Mouse (Mus musculus) heart, embryonic 15.5 days (tissue): ENCODE data around the gene Stk17b. TPM values are rescaled to one million over a fixed set of nuclear protein-coding genes. Genes with fewer than 3 reads are reported as not detected.
"Not testable (repeated sequence)": the region's sequence is repeated elsewhere in the genome, so short reads cannot be mapped to it uniquely, and the experiment has no call there.

Experiments
- ATAC-seq: fragments of 200-750 bp; cut with Nextera tagmentation; replicated peaks from 2 replicates; pipeline ENCODE4 v1.8.0; 2017; ENCODE audit warnings: low read depth, moderate TSS enrichment; ENCODE audit not compliant: insufficient number of reproducible peaks, insufficient read depth, low FRiP score
- H3K27ac ChIP-seq: fragments of 300-500 bp; sonication (generic); 2 replicates; pipeline ENCODE4 v1.5.1; 2015; ENCODE audit warnings: mild to moderate bottlenecking, inconsistent platforms
- H3K27me3 ChIP-seq: fragments of 300-500 bp; sonication (generic); 2 replicates; pipeline ENCODE4 v1.6.1; 2015; ENCODE audit warnings: inconsistent platforms
- H3K36me3 ChIP-seq: fragments of 300-500 bp; sonication (generic); 2 replicates; pipeline ENCODE4 v1.6.1; 2015; ENCODE audit warnings: mild to moderate bottlenecking, inconsistent platforms
- H3K4me1 ChIP-seq: fragments of 300-500 bp; sonication (generic); replicated peaks from 2 replicates; pipeline ENCODE4 v1.6.1; 2015; ENCODE audit warnings: inconsistent platforms
- H3K4me2 ChIP-seq: fragments of 300-500 bp; sonication (generic); 2 replicates; pipeline ENCODE4 v1.6.1; 2015; ENCODE audit warnings: inconsistent platforms, mild to moderate bottlenecking, moderate library complexity
- H3K4me3 ChIP-seq: fragments of 300-500 bp; sonication (generic); 2 replicates; pipeline ENCODE4 v1.5.1; 2015; ENCODE audit warnings: mild to moderate bottlenecking, inconsistent platforms
- H3K9ac ChIP-seq: fragments of 300-500 bp; sonication (generic); 2 replicates; pipeline ENCODE4 v1.6.1; 2015; ENCODE audit warnings: mild to moderate bottlenecking, inconsistent platforms
- H3K9me3 ChIP-seq: fragments of 300-500 bp; sonication (generic); replicated peaks from 2 replicates; pipeline ENCODE4 v1.6.1; 2016; ENCODE audit warnings: inconsistent platforms
- WGBS: fragments of 180-500 bp; shearing (Covaris S2); methylation state at CpG from one replicate; pipeline ENCODE4 v1.1.7; 2015; ENCODE audit warnings: mixed read lengths; 5-methylcytosine and 5-hydroxymethylcytosine counted together
- polyA plus RNA-seq: library from polyadenylated mRNA; unstranded; fragments of >200 nt; fragmentation: Nextera tagmentation; extraction: Ambion mirVana; gene quantifications from 2 replicates; pipeline ENCODE4 v1.2.1, GENCODE M21; 2015

Gene Stk17b
- polyA plus RNA-seq, 1 experiment from 2014 or later: 15.5 TPM

DNA sequence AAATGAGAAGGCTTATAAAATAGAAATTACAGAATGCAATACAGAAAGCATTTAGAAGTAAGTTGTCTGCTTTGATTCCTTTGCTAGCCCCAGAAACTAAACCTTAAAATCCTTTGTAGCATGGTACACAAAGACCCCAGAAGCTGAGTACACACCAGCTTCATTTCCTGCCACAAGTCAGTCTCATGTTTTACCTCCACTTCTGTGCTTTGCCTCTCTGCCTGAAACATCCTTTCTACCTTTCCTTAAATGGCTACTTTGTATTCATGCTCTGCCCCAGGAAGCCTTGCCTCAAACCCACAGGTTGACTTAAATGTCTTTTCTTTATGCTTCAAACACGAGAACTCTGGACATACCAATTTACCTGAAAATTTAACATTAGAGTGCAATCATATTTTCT, 3.7 kb downstream of the Stk17b start:
- no peaks in the 10 kb centered on the region for H3K36me3 ChIP-seq
- no peak overlapping the region for H3K4me3 ChIP-seq
- H3K4me2 ChIP-seq: no peak overlapping the region
- no peak for ATAC-seq
- no peaks in the 10 kb centered on the region for H3K9me3 ChIP-seq
- peaks cover 2% of the 10 kb centered on the region; the same call in 1 of the 2 replicates for H3K4me1 ChIP-seq
- no peak overlapping the region for H3K9ac ChIP-seq
- H3K27ac ChIP-seq: no peak overlapping the region
- WGBS: 89% methylated on average over 1 of the region's 1 CpGs
- no peaks in the 10 kb centered on the region for H3K27me3 ChIP-seq

GRCm38 (mm10) chr1:53776176-53776905, 8.7 kb downstream of the Stk17b start:
- Histone ChIP-seq H3K4me2 (no peak overlapping the region), H3K36me3 (no peaks in the 10 kb centered on the region), H3K9ac (no peak overlapping the region), H3K27ac (no peak overlapping the region), H3K27me3 (no peaks in the 10 kb centered on the region), H3K9me3 (no peaks in the 10 kb centered on the region), H3K4me1 (0 out of 2 replicates have a peak, but pooled peaks cover 2% of the 10 kb centered on the region), H3K4me3 (no peak overlapping the region)
- no peak for ATAC-seq
- WGBS: 70% methylated on average over 7 of the region's 7 CpGs

GRCm38 (mm10) chr1:53775545-53775944, 9.5 kb downstream of the Stk17b start:
- Histone ChIP-seq H3K4me3 (no peak overlapping the region), H3K9me3 (no peaks in the 10 kb centered on the region), H3K27me3 (no peaks in the 10 kb centered on the region), H3K4me1 (0 out of 2 replicates have a peak, but pooled peaks cover 2% of the 10 kb centered on the region), H3K4me2 (no peak overlapping the region), H3K27ac (no peak overlapping the region), H3K36me3 (no peaks in the 10 kb centered on the region), H3K9ac (no peak overlapping the region)
- WGBS: 90% methylated on average over 2 of the region's 2 CpGs
- ATAC-seq: no peak

DNA sequence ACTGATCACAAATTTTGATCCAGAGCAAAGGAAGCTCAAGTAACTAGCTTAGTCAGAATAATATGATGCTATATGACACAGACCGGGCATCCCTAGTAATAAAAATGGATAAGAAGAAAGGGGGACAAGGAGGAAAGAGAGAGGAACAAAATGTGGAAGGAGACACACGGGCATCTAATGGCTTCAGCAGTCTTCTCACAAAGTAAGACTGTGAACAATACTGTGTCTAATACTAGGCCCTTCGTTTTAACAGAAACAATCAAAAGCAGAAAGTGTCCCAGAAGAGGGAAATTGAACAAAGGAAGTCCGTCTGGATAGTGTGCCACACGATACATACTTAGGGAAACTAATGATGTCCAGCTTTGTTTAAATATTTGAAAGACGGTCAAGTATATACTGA, 10.0 kb downstream of the Stk17b start:
- no peak overlapping the region for H3K4me3 ChIP-seq
- 83% methylated on average over 6 of the region's 6 CpGs for WGBS
- H3K27me3 ChIP-seq: no peaks in the 10 kb centered on the region
- H3K27ac ChIP-seq: no peak overlapping the region
- no peaks in the 10 kb centered on the region for H3K36me3 ChIP-seq
- no peaks in the 10 kb centered on the region for H3K9me3 ChIP-seq
- no peak for ATAC-seq
- H3K9ac ChIP-seq: no peak overlapping the region
- H3K4me2 ChIP-seq: no peak overlapping the region
- H3K4me1 ChIP-seq: 0 out of 2 replicates have a peak, but pooled peaks cover 2% of the 10 kb centered on the region

GRCm38 (mm10) chr1:53774571-53774970, 10.5 kb downstream of the Stk17b start:
- Histone ChIP-seq H3K4me2 (no peak overlapping the region), H3K4me1 (0 out of 2 replicates have a peak, but pooled peaks cover 2% of the 10 kb centered on the region), H3K36me3 (no peaks in the 10 kb centered on the region), H3K4me3 (no peak overlapping the region), H3K27ac (no peak overlapping the region), H3K9ac (no peak overlapping the region), H3K9me3 (no peaks in the 10 kb centered on the region), H3K27me3 (no peaks in the 10 kb centered on the region)
- no peak for ATAC-seq
- 82% methylated on average over 3 of the region's 3 CpGs for WGBS

DNA sequence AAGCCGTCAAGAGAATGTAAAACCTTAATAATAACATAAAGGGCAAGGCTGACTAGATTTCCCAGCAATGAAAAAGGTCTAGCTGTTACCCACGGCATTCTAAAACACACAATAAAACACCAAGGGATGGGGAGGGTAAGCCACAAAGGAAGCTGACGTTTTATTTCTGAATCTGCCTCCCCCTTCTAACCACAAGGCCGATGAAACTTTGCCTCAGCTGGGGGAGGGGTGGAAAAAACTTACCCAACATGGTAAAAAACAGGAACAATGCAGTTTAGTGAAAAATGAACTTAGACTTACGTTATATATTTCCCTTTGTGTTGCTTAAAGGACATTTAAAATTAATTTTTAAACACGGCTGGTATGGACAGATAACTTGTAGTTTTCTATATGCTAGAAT, 11.0 kb downstream of the Stk17b start:
- WGBS: 62% methylated on average over 6 of the region's 6 CpGs
- no peak overlapping the region for H3K9ac ChIP-seq
- no peak for ATAC-seq
- no peak overlapping the region for H3K4me2 ChIP-seq
- 0 out of 2 replicates have a peak, but pooled peaks cover 2% of the 10 kb centered on the region for H3K4me1 ChIP-seq
- H3K27me3 ChIP-seq: no peaks in the 10 kb centered on the region
- H3K9me3 ChIP-seq: no peaks in the 10 kb centered on the region
- H3K27ac ChIP-seq: no peak overlapping the region
- H3K4me3 ChIP-seq: no peak overlapping the region
- peaks cover 5% of the 10 kb centered on the region; the same call in 1 of the 2 replicates for H3K36me3 ChIP-seq

- Histone ChIP-seq H3K27me3 (no peaks in the 10 kb centered on the region), H3K4me2 (no peak overlapping the region), H3K27ac (no peak overlapping the region), H3K9ac (no peak overlapping the region), H3K4me3 (no peak overlapping the region), H3K36me3 (peaks cover 5% of the 10 kb centered on the region; the same call in 1 of the 2 replicates), H3K4me1 (0 out of 2 replicates have a peak, but pooled peaks cover 1% of the 10 kb centered on the region), H3K9me3 (no peaks in the 10 kb centered on the region)
- 87% methylated on average over 3 of the region's 3 CpGs for WGBS
- ATAC-seq: no peak
These were observed 12.1 kb downstream of the Stk17b start for GRCm38 (mm10) chr1:53772967-53773366.

GRCm38 (mm10) chr1:53771476-53771875, 13.5 kb downstream of the Stk17b start:
- no peak overlapping the region for H3K27ac ChIP-seq
- ATAC-seq: no peak
- no peak overlapping the region for H3K9ac ChIP-seq
- H3K27me3 ChIP-seq: no peaks in the 10 kb centered on the region
- no peak overlapping the region for H3K4me3 ChIP-seq
- H3K9me3 ChIP-seq: no peaks in the 10 kb centered on the region
- no peaks in the 10 kb centered on the region for H3K4me1 ChIP-seq
- WGBS: 90% methylated on average over 6 of the region's 6 CpGs
- no peak overlapping the region for H3K4me2 ChIP-seq
- H3K36me3 ChIP-seq: peaks cover 5% of the 10 kb centered on the region; the same call in 1 of the 2 replicates

GRCm38 (mm10) chr1:53766112-53766511, 18.9 kb downstream of the Stk17b start:
- Histone ChIP-seq H3K9ac (no peak overlapping the region), H3K4me2 (no peak overlapping the region), H3K4me3 (no peak overlapping the region), H3K27me3 (no peaks in the 10 kb centered on the region), H3K27ac (no peak overlapping the region), H3K36me3 (peaks cover 31% of the 10 kb centered on the region), H3K9me3 (no peaks in the 10 kb centered on the region), H3K4me1 (no peaks in the 10 kb centered on the region)
- 58% methylated on average over 2 of the region's 2 CpGs for WGBS
- no peak for ATAC-seq

DNA sequence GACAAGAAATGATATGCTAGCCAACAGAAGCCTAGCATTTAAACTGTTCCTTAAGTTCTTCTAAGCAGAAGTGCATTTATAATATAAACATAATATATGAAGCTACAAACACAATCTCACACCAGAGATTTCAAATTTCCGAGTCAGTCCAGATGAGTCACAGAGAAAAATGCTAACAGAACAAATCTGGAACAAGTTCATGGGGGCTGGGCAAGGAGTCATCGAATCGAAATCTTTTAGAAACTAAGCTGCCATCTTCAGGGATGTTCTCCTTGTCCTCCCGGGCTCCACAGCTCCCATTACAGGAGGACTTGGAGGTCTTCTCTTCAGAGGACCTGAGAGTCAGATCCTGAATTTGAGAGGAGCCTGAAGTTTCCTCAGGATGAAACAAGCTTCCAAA, 27.7 kb downstream of the Stk17b start:
- no peak overlapping the region for H3K4me3 ChIP-seq
- no peak for ATAC-seq
- H3K36me3 ChIP-seq: peaks cover 17% of the 10 kb centered on the region
- H3K9me3 ChIP-seq: no peaks in the 10 kb centered on the region
- no peaks in the 10 kb centered on the region for H3K27me3 ChIP-seq
- H3K27ac ChIP-seq: no peak overlapping the region
- no peaks in the 10 kb centered on the region for H3K4me1 ChIP-seq
- WGBS: 86% methylated on average over 4 of the region's 4 CpGs
- no peak overlapping the region for H3K9ac ChIP-seq
- H3K4me2 ChIP-seq: no peak overlapping the region

- not testable (repeated sequence) for H3K4me1 ChIP-seq, H3K9ac ChIP-seq, H3K4me3 ChIP-seq, H3K27me3 ChIP-seq, H3K27ac ChIP-seq, H3K4me2 ChIP-seq, ATAC-seq, H3K36me3 ChIP-seq, H3K9me3 ChIP-seq
- WGBS: 95% methylated on average over 2 of the region's 2 CpGs
These were observed 31.5 kb downstream of the Stk17b start for GRCm38 (mm10) chr1:53753501-53753900.

DNA sequence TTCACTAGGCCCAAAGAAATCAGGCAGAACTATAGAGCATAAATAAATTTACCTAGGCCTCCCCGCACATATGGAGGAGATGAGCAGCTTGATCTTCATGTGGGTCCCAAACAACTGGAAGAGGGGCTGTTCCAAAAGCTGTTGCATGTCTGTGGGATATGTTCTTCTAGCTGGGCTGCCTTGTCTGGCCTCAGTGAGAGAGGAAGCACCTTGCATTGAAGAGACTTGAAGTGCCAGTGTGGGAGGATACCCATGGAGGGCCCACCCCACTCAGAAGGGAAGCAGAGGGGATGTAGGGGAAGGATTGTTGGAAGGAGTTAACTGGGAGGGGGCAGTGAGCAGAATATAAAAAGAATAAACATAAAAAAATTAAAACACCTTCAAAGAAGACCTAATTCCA, 33.9 kb downstream of the Stk17b start:
- Histone ChIP-seq H3K4me1 (no peaks in the 10 kb centered on the region), H3K4me2 (no peak overlapping the region), H3K36me3 (no peaks in the 10 kb centered on the region), H3K9ac (no peak overlapping the region), H3K27me3 (no peaks in the 10 kb centered on the region), H3K9me3 (no peaks in the 10 kb centered on the region), H3K4me3 (no peak overlapping the region), H3K27ac (no peak overlapping the region)
- WGBS: 80% methylated on average over 1 of the region's 1 CpGs
- ATAC-seq: no peak
